Mouse (Mus musculus): ENCODE data around the gene Smim15.

Gene Smim15

DNA sequence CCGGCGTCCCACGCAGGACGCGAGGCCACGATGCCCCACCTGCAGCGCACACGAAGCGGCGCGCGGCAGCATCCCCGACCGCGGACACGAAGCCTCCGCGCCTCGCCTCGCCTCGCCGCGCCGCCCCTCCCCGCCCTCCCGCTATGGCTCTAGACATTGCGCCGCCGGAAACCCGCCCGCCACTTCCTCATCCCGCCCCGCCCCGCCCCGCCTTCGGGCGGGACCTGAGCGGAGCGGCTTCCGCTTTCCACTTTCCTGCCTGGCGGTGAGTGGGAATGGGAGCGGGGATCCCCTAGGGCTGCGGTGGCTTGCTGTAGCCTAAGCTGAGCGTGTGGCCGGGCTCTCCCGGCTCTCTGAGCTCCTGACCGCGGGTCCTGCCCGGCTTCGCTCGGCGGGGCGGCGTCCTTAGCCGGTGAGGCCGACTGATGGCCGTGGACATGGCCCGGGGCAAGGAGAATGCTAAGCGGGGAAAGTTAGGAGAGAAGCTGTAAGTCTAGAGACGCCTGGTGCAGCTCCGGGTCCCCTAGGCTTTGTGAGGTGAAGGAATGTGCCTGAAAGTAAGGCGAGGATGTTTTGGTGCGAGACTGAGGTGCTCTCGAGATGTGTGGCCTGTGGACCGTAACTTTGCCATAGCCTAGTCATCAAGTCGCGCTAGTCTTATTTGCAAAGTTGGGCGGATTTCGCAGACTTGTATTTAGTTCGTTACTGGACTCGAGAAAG lies at the start of gene Smim15:
Gene Smim15, plus strand, starts transcription at position 225 of the 720 bp plus-strand sequence.
- DNase-seq (ENCODE audit: low read depth), result peak; percentile 76

DNA sequence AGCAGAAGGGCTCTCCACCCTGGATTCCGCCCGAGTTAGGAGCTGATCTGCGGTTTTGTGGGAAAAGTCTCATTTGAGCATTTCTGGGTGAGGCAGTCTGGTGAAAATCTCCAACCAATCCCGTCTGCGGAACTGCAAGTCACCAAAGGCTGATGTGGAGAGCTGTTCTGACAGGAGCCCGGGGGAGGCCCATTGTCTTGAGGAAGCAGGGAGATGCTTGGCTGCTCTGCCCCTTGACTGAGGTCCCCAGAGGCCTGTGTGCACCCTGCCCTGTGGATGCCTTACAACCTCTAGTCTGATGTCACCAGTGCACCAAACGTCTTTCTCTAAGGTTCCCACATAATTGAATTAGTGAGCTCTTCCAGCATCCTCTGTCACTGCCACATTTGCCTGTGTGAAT lies 49.0 kb upstream of the Smim15 start:
- DNase-seq (ENCODE audit: low read depth), result no peak

DNA sequence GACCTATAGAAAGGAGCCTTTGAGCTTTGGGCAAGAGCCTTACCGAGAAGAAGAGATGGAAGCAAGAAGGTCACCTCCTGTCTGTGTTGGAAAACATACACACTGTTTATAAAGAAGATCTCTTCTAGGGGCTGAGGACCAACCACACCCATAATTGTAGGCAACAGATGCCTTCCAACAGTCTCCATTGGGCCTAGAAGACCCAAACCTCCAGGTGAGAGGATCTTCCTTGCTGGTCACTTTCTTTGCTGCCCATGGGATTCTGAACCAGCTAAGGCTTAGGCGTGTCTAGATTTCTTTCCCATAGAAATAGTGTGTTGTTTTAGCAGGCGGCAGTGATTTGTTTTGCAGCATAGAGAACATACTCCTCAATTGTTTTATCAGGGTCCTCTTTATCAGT lies 47.9 kb upstream of the Smim15 start:
- DNase-seq (ENCODE audit: low read depth), result no peak

DNA sequence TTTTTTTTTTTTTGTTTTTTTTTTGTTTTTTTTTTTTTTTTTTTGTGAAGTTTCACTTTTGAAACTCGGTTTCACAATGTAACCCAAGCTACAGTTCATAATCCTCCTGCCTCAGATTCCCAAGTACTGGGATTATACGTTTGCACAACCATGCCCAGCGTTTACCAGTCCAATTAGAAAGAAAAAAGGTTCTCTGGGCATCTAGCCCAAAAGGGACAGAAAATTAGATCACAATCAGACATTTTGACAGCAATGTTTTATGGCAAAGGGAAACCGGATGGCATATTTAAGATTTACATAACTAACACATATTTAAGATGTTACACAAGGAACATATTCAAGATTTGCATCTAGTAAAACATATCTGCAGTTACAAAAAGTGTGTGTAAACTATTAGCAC lies 36.4 kb upstream of the Smim15 start:
- DNase-seq (ENCODE audit: low read depth), result no peak

DNA sequence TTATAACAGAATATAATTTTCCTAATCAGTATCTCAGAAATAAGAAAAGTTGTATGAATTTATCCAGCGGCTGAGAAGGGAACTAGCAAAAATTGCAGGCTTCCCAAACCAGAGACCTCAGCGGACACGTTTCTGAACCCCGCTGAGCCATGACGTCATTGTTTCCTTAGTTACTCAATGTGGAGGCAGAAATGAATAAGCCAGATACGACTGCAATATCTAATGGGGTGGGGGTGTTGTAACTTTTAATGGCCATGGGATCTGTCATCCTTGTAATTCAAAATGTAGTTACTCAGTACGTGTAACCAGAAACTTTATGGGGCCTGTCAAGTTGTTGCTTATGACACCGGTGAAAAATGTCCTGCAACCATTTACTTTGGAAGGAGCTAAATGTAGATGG lies 31.1 kb upstream of the Smim15 start:
- no peak for DNase-seq (ENCODE audit: low read depth)

DNA sequence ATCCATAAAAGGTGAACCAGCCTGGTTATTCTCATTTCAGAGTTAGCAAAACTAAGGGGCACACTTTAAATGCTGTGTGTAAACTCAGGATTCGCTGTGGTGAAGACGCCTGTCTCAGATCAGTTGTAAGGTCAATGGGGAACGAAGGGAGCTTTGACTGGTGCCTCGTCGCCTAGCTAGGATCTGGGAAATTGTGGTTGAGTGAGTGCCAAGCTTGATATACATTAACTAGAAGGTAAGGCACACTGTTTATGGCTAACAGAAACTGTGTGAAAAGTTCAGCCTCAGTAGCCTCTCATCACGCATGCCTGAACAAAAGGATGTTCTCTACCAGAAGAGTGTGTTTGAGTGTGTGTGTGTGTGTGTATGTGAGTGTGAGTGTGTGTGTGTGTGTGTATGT lies 30.4 kb upstream of the Smim15 start:
- DNase-seq (ENCODE audit: low read depth), result no peak

DNA sequence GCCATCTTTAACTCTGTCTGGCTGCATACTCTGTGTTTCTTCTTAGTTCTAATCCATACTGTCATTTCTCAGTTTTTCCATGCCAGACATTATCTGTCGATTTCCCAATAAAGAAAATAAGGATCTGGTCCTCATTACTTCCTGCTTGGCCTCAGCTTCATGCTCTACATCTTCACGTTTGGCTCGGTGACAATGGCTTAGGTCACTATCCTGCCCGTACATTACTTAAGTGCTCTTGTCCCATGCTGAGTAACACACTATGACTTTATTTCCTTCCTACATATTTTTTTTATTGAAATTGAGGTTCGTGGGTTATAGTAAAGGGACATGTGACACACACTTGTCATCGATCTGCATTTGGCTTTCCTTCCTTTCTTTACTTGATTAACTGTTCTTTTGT lies 29.1 kb upstream of the Smim15 start:
- no peak for DNase-seq (ENCODE audit: low read depth)

DNA sequence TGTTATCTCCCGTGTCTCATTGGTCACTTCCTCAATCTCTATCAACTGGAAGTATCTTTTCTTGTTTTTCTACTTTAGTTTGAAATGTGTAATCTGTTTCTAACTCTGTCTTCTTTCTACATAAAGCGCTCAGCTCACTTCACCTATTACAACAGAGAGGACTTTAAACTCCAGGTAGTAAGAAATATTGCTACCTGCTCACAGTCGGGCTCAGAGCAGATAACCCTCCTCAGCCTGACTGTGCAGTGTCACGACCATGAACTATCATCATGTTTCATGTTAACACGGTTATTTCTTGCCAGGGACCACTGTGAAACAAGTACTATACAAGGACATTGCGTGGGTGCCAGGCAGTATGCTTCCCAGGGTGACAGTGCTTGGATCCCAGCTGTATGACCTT lies 26.9 kb upstream of the Smim15 start:
- no peak for DNase-seq (ENCODE audit: low read depth)

DNA sequence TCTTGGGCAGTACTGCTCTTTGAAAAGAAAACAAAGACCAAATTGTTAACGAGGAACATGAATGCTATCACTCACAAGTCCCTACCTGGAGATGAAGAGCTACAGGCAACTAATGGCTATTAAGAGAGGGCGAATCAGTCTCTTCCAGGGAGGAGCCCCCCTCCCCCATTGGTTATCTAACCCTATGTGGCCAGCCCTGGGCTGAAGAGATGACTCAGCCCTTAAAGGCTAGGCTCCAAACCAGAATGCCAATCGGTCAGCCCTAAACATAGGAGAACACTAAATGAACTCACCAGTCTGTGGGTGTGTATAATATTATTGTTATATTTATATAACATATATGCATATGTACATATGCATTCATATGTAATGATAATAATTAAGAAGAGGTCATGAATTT lies 18.4 kb upstream of the Smim15 start:
- no peak for DNase-seq (ENCODE audit: low read depth)

DNA sequence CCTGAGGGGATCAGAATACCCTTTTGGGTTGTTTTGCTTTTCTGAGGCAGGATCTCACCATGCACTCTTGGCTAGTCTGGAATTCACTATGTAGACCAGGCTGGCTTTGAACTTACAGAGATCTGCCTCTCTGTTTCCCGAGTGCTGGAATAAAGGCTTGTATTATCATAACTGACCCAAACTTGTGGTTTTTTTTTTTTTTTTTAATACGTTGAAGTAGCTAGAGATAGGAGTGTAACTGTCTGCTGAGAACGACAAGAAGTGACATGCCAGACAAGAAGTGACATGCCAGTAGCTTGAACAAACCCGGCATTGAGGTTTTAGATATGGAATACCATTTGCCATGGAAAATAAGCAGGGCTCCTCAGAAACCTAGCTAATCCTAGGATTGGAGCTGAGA lies 11.5 kb upstream of the Smim15 start:
- DNase-seq (ENCODE audit: low read depth), result no peak

DNA sequence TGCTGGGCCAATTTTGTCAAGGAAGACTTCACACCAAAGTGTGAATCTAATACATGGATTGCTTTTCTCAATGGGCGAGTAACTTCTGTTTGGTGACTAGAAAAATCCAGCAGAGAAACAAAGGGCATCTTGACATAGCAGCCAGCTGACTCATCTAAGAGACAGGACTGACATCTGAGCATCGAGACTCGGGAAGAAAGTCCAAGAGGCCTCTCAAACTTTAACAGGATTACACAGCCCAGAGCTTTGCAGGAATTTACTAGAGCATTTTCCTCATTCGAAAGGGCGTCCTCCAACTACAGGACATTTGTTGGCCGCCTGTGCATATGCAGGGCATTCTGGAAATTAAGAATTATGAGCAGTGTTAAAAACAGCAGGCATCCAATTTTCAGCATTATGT lies 4.9 kb upstream of the Smim15 start:
- DNase-seq (ENCODE audit: low read depth), result no peak

DNA sequence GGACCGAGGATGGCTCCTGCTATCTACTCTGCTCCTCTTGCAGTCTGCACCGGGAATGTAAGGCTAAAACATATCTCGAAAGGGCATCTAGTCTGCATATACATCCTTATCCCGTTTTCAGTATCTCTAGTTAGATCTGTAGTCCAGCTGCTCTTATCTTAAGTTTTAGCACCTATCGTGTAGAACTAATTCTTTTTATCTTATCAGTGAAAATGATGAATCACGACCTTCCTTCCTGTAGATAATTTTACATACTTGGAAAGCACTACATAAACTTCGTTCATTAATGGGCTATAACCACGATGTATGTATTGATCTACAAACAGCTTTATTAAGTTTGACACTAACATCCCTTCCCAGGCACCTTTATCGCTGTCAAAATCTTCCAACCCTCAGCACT lies 4.3 kb upstream of the Smim15 start:
- DNase-seq (ENCODE audit: low read depth), result no peak

DNA sequence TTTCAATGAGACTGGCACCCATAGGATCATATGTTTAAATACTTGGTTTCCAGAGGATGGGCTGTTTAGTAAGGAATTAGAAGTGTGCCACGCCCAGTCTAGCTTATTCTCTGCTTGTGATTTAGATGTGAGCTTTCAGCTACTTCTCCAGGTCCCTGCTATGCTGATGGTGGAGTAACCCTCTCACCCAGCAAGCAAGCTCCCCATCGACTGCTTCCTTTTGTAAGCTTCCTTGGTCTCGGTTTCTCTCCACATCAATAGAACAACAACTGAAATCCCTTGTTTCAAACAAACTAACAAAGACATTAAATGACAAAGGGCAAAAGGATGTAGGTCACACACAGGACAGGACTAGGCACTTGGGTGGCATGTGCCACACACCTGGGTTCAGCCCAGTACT lies 3.8 kb upstream of the Smim15 start:
- no peak for DNase-seq (ENCODE audit: low read depth)

DNA sequence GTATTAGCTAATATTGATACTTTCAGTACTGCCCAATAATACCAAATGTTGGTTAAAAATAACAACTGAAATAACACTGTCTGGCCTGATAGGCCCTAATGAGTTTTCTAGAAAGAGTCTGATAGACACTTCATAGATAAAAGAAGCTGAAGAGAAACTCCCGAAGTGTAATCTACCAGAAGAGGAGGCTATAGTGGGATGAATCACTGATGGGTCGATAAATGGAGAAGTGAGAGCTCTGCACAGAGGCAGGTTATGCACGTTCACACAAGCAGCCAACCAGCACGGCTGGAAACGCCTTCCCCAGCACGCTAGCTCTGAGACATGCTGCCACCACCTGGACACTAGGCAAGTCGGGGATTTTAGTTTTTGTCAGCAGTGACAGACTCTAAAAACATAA lies 2.9 kb upstream of the Smim15 start:
- peak; percentile 55 for DNase-seq (ENCODE audit: low read depth)

DNA sequence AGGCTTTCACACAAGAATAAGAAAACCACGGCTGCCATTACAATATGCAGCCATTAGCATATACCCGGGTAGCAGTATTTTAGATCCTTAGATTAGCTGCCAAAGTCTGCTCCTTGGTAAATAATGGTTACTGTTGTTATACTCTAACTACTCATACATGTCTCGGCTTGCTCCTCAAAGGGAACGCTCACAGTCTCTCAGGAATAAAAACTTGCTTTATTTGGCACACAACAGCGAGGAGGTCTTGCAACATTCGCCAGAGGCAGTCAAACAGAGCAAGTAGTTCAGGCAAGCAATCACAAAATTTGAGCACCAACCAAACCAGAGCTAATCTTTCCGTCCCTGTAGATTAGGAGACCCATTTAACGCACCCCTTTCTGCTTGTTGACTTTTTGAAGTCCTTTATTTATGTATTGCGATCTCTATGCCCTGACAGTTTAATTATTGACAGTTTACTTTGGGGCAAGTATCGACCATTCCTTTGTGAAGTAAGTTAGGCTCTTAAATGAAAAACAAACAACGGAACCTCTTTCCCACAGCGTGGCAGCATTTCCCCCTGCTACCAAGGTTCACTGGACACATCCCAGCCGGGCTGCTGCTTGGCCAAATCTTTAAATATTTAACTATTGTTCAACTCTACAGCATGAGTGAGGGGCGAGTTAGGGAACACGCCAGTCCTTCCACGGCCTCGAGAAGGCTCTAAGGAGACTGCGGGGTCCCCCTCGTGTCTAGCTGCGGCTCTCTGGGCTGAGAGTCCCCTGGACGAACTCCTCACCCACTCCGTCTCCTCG lies 620 bp upstream of the Smim15 start:
- peak; percentile 23 for DNase-seq (ENCODE audit: low read depth)

DNA sequence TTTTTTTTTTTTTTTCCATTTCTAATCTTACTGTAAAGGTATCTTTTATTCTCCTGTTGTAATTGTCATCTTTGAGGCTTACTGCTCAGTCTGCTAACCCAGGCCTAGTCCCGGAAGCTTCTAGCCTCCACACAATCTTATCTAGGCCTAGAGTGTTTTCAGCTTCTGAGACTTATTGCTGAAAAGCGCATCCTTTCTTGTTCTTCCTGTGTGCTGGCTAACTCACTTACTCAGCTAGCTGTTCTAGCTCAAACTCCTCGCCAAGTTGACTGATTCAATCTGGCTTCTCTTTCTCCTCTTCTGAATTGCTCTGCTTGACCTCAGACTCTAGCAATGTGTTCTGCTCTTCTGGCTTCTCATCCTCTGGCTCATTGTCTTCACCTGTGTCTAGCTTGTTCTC lies 1.4 kb downstream of the Smim15 start:
- no peak for DNase-seq (ENCODE audit: low read depth)

DNA sequence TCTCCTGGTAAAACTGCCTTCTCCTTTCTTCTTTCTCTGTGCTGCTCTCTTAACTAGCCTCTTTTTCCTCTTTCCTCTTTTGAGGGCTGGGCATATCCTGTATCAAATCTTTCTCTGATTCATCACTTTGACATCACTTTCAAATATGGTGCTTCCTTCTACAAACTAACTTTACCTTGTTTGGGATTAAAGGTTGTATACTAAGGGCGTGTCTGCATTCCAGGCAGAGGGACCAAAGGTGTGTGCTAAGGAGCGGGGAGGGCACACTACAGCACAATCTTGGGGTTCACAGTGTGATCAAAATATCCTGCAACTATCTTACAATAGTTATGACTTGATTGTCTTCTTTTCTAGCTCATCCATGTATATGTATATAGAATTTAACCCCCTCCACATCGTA lies 1.8 kb downstream of the Smim15 start:
- DNase-seq (ENCODE audit: low read depth), result no peak

DNA sequence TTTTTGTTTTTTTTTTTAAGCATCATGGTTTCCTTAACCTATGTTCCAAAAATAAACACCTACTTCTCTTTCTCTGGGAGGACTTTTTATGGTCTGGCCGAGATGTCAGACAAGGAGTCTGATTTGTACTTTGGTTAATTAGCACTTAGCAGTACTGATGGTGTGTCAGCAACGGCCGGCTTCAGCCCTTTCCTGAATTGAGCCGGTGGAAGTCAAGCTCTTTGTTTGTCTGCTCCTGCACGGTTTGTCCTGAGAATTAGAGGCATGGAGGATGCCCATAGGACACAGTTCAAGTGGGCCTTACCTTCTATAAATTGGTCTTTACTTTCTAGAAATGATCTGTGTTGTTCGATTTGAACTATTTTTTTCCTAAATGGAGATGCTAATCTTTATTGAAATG lies 2.6 kb downstream of the Smim15 start:
- no peak for DNase-seq (ENCODE audit: low read depth)

DNA sequence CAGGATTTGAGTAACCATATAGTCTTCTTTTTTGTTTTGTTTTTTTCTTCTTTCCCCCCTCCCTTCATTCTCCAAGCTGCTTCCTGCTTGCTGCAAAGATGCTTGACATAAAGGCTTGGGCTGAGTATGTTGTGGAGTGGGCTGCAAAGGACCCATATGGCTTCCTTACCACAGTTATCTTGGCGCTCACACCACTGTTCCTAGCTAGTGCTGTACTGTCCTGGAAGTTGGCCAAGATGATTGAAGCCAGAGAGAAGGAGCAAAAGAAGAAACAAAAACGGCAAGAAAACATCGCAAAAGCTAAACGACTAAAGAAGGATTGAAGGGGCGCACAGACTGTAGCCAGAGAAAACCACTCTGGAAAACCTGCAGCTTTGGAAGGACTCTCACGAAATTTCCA lies 3.1 kb downstream of the Smim15 start:
- no peak for DNase-seq (ENCODE audit: low read depth)

DNA sequence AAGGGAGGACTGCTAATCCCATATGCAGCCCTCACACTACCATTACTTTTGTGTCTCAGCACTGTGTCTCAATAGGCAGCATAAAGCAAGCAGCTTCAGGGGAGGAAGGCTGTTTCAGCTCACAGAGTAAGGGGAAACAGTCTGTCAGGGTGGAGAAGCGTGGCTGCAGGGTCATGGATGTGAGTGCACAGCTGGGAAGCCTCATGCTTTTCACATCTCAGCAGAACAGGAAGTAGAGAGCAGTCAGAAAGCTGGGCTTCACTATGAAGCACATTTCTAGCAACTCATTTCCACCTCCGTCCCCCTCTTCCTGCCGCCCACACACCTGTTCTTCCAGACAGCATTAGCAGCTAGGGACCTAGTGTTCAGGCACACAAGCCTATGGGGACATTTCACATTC lies 12.7 kb downstream of the Smim15 start:
- no peak for DNase-seq (ENCODE audit: low read depth)

DNA sequence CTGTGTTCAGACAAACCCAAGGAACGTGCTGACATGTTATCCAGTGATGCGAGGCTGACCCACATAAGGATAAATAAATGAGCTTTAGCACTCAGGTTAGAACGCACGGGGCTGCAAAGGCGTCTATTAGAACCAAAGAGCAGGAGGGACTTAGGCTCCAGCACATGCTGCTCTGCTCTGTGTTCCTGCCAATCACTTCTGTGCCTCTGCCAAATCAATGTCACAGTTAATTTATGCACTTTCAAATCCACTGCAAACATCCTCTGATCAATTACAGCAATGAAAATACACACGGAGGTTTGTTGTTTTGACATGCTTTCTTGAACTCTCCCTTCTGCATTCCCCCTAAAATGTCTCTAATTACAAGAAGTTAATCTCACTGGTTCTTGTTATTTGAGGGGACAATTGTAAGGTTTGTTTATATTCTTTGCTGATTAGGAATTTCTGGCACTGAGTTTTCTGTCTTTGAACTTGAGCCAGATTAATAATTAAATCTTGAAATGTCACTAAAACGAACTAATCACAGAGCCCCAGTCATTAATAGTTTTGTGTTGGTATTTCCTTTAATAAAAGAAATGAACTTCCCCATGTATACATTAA lies 16.1 kb downstream of the Smim15 start:
- no peak for DNase-seq (ENCODE audit: low read depth)

DNA sequence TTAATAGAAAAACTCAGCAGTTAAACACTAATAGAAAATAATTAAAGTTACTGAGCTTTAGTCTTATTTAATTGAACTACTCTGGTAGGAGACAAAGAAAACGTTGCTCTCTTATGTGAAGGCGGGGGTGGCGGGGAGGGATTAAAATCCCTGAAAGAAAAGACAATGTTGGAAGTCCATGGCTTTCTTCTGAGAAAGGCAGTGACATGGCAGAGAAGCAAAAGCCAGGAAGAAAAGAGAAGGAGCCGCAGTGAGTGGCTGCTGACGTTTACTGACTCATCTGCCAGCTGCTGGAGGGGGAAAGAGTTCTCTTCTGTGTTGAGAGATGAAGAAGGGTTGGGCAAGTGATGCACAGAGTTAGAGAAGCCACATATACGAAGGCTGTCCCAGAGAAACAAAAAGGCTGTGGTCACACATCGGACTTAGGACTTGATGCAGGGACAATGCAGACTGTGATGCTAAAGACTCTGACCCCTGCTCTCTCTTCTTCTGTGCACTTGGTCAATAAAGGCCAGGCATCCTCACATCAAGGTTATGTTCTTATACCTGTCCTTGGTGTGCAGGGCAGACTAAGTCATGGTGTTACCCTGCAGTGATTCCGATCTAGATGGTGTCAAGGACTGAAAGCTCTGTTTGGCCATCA lies 16.8 kb downstream of the Smim15 start:
- no peak for DNase-seq (ENCODE audit: low read depth)

DNA sequence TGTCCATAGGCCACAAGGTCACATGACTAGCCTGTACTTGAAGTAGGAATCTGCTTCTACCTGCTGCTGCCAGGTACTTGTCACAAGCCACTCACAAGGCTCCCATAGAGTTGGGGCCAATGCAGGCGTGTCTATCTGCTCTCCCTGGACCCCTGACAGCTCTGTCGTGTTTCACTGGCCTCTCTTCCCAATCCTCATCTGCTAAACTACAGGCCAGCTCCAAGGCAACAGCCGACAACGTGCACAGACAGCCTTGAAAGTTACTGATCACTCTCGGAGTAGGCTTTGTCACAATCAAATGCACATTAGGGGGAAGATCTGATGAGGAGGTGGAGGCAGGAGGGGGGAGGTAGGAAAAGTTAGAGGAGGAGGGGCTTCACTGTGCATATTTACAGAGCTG lies 18.7 kb downstream of the Smim15 start:
- no peak for DNase-seq (ENCODE audit: low read depth)
